Mouse (Mus musculus): ENCODE measurements around the gene Plekhh2.

GRCm38 (mm10) chr17:84590065-84590464 is 78.4 kb downstream of the Plekhh2 start:
- TF ChIP-seq CTCF (conservative IDR thresholded peaks at IDR 0.05; ENCODE audit: insufficient read depth, insufficient read length, low read depth, low read length), result no peak
- TF ChIP-seq POLR2A (IDR thresholded peaks at IDR 0.05; ENCODE audit: low read depth, low read length), result no peak
